Mouse (Mus musculus): ENCODE results near the gene Zcwpw1. TPM values are rescaled to one million over a fixed set of nuclear protein-coding genes. Genes with fewer than 3 reads are reported as not detected.
A peak's percentile ranks its signal among the peaks of the same experiment; 100 is the strongest.

The Zcwpw1 gene
- total RNA-seq, 2 experiments from 2014 or later: 2.3 to 2.4 TPM

DNA sequence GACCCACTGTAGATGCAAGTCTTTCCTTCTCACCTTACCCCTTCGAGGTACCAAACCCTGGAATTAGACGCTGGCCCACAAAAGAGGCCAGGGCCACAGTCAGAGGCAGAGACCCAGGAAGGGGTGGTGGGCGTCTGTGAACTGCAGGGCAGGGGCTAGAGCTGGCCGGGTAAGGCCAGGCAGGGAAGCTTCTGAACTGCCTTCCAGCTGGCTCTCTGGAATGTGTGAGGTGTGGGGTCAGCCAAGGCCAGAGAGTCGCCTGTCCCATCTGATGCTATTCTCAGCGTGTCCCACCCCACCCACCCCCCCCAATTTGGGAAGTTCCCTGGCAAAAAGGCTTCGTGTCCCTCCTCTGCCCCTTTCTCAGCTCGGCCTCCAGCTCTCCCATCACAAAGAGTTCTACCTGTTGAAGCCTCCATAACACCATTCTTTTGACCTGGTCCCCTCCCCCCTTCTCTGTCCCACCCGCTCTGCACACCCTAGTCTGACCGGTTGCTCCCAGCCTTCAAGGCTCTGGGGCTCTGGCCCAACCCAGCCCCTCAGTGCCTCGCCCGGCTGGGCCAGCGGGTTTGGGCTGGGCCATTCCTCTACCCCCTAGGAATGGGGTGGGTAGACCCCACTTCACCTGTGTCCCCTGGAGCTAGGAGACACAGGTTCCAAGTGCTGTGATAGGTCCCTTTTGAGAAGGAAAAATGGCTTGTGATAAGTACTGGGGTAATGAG, 34.3 kb upstream of the Zcwpw1 start:
- no peak for DNase-seq (ENCODE audit: low spot score in 2 of 2)

DNA sequence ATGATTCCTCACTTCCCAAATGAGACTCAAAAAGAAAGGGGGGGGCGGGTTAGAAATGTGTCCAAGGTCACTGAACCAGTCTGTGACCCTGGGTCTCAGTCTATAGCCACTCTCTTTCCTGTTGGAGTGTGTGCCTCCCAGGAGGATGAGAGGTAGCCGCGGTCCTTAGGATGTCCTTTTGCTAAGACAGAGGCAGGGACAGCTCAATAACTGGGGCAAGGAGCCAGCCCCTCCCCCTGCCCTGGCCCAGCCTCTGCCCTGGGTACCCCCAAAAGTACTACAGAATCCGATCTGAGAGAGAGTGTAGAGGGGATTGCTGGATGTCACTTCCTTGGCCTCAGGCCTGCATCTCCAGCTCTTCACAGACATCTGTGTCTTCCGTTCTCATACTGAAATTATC, 32.2 kb upstream of the Zcwpw1 start:
- DNase-seq (ENCODE audit: low spot score in 2 of 2): no peak

DNA sequence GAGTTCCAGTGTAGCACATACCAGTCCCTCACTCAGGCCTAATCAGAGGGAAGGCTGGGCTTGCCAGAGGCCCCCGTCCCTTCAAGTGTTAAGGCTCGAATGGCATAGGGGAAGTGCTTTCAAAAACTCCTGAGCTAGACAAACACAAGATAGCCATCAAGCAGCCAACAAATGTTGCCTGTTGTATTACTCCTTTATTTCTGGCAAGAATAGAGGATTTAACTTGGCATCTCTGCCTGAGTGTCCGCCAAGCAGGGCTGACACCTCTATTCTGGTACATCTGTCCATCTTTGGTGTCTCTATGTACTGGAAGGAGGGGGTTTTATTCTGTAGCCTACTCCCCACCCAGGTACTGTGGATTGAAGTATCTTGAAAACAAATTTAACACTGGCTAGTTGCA, 31.5 kb upstream of the Zcwpw1 start:
- DNase-seq (ENCODE audit: low spot score in 2 of 2): no peak

- peak; percentile 83 to 85 for DNase-seq (ENCODE audit: low spot score in 2 of 2)
These were observed 30.5 kb upstream of the Zcwpw1 start for GRCm38 (mm10) chr5:137756882-137757661.

DNA sequence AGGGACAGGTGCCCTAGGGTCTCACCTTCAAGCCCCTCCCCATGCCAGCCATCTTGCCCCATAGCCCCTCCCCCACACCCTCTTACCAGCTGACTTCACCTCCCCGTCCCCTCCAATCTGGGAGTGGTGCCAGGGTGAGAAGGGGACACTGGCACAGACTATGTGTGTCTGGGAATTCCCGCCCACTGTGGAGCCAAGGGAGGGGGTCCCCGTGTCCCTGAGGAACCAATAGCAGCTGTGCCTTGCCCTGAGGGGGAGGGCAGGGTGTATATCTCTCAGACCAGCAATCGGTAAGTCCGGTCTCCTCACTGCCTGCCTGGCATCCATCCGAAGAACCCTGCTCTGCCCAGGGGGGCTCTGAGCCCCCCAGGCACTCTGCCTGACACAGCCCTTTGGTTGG, 29.7 kb upstream of the Zcwpw1 start:
- no peak for DNase-seq (ENCODE audit: low spot score in 2 of 2)

- DNase-seq (ENCODE audit: low spot score in 2 of 2): no peak
These were observed 28.6 kb upstream of the Zcwpw1 start for GRCm38 (mm10) chr5:137758921-137759534.

DNA sequence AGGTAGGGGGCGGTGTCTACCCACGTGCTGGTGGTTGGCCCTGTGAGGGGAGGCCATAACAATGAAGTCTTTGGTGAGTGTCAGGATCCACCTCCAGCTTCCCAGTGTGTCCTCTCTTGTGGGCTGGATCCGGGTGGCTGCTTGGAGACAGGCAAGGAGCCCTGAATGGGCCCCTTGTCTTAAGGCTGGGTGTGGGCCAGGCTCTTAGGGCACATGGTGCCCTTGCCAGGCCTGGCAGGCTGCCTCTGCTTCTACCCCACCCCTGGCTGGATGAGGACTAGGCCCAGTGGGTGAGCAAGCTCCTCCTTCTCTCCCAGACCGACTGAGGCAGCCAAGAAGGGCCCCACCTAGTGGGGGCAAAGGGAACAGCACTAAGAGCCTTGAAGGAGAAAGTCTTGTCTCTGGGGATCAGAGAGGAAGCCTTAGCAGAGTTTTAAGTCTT, 27.6 kb upstream of the Zcwpw1 start:
- peak; percentile 74 to 79 for DNase-seq (ENCODE audit: low spot score in 2 of 2)

DNA sequence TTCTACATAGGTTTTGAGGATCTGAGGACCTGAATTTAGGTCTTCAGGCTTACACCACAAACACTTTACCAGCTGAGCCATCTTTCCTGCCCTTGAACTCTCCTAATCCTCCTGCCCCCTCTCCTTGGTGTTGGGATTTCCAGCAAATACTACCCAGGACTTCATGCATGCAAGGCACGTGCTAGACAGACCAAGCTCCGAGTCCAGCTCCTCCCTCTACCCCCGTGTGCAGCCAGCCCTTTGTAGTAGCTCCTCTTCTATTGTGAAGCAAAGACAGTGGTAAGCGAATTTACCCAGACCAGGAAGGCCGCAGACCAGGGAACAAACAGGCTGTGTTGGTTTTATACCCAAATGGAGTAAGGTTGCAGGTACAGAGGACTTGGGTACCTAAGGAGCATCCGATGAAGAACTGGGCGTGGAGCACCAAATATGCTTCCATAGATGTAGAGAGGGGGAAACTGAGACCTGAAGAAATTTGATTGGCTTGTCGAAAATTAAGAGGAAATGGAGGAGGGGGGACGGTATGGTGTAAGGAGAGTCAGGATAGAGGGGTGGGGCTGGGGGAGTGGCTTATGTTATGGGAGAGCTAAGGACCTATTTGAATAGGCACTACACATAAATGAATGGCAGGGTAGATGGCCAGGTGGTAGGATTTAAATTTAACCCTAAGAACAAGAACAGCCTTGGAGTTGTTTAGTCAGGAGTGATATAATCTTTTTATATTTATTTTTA, 22.8 kb upstream of the Zcwpw1 start:
- no peak for DNase-seq (ENCODE audit: low spot score in 2 of 2)

GRCm38 (mm10) chr5:137766270-137766669, 21.3 kb upstream of the Zcwpw1 start:
- DNase-seq (ENCODE audit: low spot score in 2 of 2): no peak

DNA sequence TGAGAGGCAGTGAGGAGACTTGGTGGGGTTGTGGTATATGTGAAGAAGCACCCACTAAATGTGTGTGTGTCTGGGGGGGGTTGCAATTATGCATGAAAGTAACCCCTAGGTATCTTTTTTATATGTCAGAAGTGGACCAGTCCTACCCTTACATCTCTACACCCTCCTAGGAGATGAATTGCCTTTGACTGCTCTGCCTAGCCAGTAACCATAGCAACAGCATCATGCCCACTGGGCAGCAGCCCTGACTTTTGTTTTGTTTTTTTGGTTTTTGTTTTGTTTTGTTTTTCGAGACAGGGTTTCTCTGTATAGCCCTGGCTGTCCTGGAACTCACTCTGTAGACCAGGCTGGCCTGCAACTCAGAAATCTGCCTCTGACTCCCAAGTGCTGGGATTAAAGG, 19.1 kb upstream of the Zcwpw1 start:
- no peak for DNase-seq (ENCODE audit: low spot score in 2 of 2)

DNA sequence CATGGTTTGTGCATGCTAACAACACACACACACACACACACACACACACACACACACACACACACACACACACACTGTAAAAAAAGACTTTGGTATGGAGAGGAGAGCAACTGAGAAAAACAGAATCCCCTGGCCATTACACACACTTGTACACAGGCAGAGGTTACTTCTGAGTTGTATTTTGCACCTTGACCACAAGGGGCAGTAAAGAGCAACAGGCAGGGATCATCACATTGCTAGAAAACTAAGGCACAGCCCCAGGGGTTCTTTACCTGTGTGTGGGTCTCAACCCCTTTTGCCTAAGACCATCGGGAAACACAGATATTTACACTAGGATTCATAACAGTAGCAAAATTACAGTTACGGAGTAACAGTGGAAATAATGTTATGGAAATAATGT, 16.9 kb upstream of the Zcwpw1 start:
- no peak for DNase-seq (ENCODE audit: low spot score in 2 of 2)

DNA sequence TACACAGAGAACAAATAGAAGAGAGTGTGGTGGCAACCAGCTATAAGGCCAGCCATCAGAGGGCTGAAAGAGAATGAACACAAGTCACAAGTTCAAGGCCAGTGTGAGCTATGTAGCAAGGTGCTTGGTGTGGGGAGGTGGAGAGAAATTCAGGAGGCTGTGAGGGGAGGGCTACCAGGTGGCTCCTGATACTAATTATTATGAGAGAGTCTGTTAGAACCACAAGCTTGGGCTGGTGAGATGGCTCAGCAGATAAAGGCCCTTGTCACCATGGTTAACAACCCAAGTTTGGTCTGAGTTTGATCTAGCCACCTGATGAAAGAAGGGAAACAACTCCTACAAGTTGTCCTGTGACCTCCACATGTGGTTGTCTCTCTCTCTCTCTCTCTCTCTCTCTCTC, 14.8 kb upstream of the Zcwpw1 start:
- DNase-seq (ENCODE audit: low spot score in 2 of 2): peak in 1 of 2 experiments; percentile 8

DNA sequence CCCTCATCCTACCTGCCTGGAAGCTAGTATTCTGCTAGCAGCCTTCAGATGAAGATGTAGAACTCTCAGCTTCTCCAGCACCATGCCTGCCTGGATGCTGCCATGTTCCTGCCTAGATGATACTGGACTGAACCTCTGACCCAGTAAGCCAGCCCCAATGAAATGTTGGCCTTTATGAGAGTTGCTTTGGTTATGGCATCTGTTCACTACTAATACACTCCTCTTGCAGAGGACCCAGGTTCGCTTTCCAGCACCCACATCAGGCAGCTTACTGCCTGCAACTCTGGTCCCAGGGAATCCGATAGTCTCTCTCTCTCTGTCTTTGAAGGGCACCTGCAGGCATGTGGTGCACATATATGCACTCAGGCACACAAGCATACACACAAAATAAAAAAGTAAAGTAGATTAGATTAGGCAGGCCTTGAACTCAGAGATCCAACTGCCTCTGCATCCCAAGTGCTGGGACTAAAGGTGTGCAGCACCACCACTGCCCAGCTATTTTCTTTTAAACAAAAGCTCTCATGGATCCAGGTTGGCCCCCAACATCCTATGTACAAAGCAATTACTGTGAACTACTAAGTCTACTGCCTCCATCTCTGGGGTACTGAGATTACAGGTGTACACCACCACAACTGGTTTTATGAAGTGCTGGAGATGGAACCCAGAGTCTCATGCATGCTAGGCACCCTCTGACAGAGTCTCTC, 11.9 kb upstream of the Zcwpw1 start:
- DNase-seq (ENCODE audit: low spot score in 2 of 2): peak in 1 of 2 experiments; percentile 14

GRCm38 (mm10) chr5:137776408-137776918, 11.1 kb upstream of the Zcwpw1 start:
- peak in 1 of 2 experiments; percentile 36 for DNase-seq (ENCODE audit: low spot score in 2 of 2)

DNA sequence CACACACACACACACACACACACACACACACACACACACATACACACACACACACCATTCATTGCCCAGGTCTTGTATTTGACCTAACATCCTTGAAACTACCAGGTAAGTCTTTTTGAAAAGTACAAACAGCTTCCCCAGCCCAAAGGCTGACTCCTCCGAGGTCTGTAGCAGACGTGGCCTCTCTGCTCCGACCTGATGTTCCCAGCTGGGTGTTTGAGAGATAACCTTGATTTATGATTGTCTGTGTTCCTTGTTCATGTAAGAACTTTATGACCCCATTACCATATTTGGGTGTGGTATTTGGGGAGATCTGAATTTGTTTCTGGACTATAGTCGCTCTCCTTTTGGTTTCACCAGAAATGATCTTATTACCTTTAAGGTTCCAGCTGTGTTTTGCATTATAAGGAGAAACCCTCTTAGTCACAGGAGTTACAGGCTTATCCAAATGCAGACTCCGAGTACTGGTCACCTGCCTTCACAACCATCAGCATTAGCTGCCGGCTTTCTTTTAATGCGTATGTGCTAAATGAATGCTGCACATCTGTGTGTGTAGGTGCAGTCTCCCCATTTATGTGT, 10.2 kb upstream of the Zcwpw1 start:
- DNase-seq (ENCODE audit: low spot score in 2 of 2): peak in 1 of 2 experiments; percentile 16

- peak; percentile 93 to 96 for DNase-seq (ENCODE audit: low spot score in 2 of 2)
These were observed 9.0 kb upstream of the Zcwpw1 start, which contains the start of gene Ppp1r35 for GRCm38 (mm10) chr5:137778635-137779034. Gene Ppp1r35, plus strand, starts transcription at chr5:137778849.

DNA sequence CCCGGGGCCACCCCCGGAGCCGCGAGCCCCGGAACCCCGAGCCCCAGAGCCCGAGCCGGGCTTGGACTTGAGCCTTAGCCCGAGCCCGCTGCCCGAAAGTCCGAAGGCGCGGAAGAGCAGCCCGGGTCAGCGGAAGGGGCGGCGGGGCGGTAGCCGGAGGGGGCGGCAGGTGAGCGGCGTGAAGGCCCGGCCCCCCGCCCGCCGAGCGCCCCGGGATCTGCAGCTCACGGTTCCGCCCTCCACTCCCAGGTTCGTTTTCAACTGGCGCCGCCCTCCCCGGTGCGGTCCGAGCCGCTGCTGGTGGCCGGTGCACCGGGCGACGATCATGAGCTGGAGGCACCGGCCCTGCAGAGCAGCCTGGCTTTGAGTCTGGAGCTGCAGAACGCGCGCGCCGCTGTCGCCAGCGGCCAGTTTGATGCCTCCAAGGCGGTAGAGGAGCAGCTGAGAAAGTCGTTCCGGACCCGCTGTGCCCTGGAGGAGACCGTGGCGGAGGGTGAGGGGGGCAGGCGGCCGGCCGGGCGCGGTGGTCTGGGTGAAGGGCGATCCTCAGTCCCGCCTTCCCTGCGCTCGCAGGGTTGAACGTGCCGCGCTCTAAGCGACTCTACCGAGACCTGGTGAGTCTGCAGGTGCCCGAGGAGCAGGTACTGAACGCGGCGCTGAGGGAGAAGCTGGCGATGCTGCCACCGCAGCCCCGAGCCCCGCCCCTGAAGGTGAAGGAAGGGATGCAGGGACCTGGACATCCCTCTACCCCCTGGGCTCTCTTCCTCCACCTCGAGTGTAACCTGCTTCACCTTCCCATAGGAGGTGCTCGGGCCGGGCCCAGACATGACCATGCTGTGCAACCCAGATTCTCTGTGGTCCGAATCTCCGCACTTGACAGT, 8.3 kb upstream of the Zcwpw1 start:
- DNase-seq (ENCODE audit: low spot score in 2 of 2): peak in 1 of 2 experiments; percentile 63

GRCm38 (mm10) chr5:137781661-137782060, 5.9 kb upstream of the Zcwpw1 start:
- no peak for DNase-seq (ENCODE audit: low spot score in 2 of 2)

All from adrenal gland, adult 18-20 months (tissue).